Mouse (Mus musculus): ENCODE measurements around the gene Hnrnpa2b1. TPM values are rescaled to one million over a fixed set of nuclear protein-coding genes. Genes with fewer than 3 reads are reported as not detected.
A peak's percentile ranks its signal among the peaks of the same experiment; 100 is the strongest.

The Hnrnpa2b1 gene
- 791 and 971 TPM in 2 replicates for polyA plus RNA-seq (2014; fragmentation: Nextera tagmentation; extraction: Ambion mirVana)

DNA sequence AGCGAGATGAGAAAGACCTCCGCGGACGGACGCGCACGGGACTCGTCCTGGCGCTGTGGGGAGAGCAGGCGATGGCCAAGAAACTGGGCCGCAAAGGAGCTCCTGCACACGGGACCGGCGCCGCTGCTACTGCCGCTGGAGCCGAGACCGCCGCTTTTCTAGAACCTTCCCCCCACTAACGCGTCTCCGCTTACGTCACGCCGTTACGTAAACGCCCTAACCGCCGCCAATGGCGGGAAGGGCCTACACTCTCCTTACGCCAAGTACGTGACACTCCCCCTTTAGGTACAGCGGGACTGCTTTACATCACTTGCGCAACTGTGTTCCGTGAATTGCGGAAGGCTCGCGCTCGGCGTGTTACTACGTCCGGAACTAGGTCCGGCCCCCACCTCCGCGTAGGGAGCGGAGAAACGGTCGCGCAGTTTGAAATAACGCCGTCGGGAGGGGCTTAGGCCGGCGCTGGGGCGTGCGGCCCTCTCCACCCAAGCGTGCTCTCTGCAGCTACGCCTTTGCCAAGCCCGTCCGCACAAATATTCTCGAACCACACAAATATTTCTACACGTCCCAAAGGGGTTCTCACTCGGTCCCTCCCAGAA is at the start of gene Hnrnpa2b1:
Gene Hnrnpa2b1, minus strand, starts transcription at position 180 of the 596 bp plus-strand sequence.
- H3K36me3 ChIP-seq (ENCODE audit: control insufficient read depth, insufficient read depth, low read length), result peaks cover 24% of the 10 kb centered on the region
- peak within 1 kb of the TSS; percentile 100 for H3K27ac ChIP-seq (ENCODE audit: low read depth, low read length)
- H3K4me2 ChIP-seq (ENCODE audit: low read depth, low read length), result peak within 1 kb of the TSS; percentile 62
- peak; percentile 92 for ATAC-seq (ENCODE audit: low read depth)
- H3K4me1 ChIP-seq (ENCODE audit: control insufficient read depth, insufficient read depth, low read length), result peaks cover 31% of the 10 kb centered on the region
- H3K9me3 ChIP-seq (ENCODE audit: control insufficient read depth, low read length), result no peaks in the 10 kb centered on the region
- H3K9ac ChIP-seq (replicated peaks; ENCODE audit: low read depth, low read length), result peak within 1 kb of the TSS; percentile 100
- H3K27me3 ChIP-seq (ENCODE audit: control insufficient read depth, insufficient read depth, low read length), result no peaks in the 10 kb centered on the region; the same call in 1 of the 2 replicates
- WGBS, result under 1% methylated on average over 63 of the region's 63 CpGs
- peak within 1 kb of the TSS; percentile 100 for H3K4me3 ChIP-seq (ENCODE audit: low read depth, low read length)

- Histone ChIP-seq H3K4me3 (ENCODE audit: low read depth, low read length) (no peak overlapping the region), H3K9me3 (ENCODE audit: control insufficient read depth, low read length) (no peaks in the 10 kb centered on the region), H3K27me3 (ENCODE audit: control insufficient read depth, insufficient read depth, low read length) (no peaks in the 10 kb centered on the region), H3K9ac (replicated peaks; ENCODE audit: low read depth, low read length) (no peak overlapping the region), H3K27ac (ENCODE audit: low read depth, low read length) (no peak overlapping the region), H3K36me3 (ENCODE audit: control insufficient read depth, insufficient read depth, low read length) (no peaks in the 10 kb centered on the region), H3K4me1 (ENCODE audit: control insufficient read depth, insufficient read depth, low read length) (no peaks in the 10 kb centered on the region), H3K4me2 (ENCODE audit: low read depth, low read length) (no peak overlapping the region)
- WGBS, result 90% methylated on average over 7 of the region's 7 CpGs
- ATAC-seq (ENCODE audit: low read depth), result no peak
Measured at GRCm38 (mm10) chr6:51514860-51515259, 45.2 kb upstream of the Hnrnpa2b1 start.

DNA sequence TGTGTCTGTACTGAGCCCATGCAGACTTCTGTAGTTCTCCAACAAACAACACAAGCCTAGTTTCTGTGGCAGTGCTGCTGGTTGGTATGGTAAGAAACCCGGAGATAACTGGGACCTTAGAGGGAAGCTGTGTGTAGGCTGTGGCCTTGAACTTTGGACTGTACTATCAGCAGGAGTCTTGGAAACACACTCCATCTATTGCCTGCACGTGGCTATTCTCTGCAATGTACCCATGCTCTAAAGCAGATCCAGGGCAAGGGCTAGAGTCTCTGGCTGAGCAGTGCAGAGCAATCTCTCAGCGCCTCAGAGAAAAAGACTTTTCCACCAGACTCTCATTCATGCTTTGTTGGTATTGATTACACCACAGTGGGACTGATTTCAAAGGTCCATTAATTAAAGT is 44.1 kb upstream of the Hnrnpa2b1 start:
- no peak for ATAC-seq (ENCODE audit: low read depth)
- H3K27ac ChIP-seq (ENCODE audit: low read depth, low read length), result no peak overlapping the region
- no peaks in the 10 kb centered on the region for H3K27me3 ChIP-seq (ENCODE audit: control insufficient read depth, insufficient read depth, low read length)
- no peaks in the 10 kb centered on the region for H3K4me1 ChIP-seq (ENCODE audit: control insufficient read depth, insufficient read depth, low read length)
- H3K9me3 ChIP-seq (ENCODE audit: control insufficient read depth, low read length), result no peaks in the 10 kb centered on the region
- H3K4me3 ChIP-seq (ENCODE audit: low read depth, low read length), result no peak overlapping the region
- no peak overlapping the region for H3K4me2 ChIP-seq (ENCODE audit: low read depth, low read length)
- no peak overlapping the region for H3K9ac ChIP-seq (replicated peaks; ENCODE audit: low read depth, low read length)
- H3K36me3 ChIP-seq (ENCODE audit: control insufficient read depth, insufficient read depth, low read length), result no peaks in the 10 kb centered on the region
- WGBS, result 80% methylated on average over 3 of the region's 3 CpGs

DNA sequence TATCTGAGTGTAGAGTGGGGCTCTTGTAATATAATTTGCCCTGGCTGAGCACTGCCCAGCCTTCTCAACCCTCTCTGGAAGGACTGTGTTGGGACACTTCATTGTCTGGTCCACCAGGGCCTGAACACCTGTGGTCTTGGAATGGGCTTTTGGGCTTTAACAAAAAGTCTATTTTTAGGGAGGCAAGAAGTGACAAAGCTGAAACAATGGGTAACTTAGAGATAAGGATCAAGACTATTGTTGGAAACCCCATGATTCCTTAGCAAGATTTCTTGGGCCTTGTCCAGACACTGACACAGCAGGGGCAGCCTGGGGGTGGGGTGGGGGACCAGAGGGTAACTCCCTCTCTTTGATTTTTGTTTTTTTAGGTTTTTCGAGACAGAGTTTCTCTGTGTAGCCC is 41.3 kb upstream of the Hnrnpa2b1 start:
- no peak overlapping the region for H3K27ac ChIP-seq (ENCODE audit: low read depth, low read length)

DNA sequence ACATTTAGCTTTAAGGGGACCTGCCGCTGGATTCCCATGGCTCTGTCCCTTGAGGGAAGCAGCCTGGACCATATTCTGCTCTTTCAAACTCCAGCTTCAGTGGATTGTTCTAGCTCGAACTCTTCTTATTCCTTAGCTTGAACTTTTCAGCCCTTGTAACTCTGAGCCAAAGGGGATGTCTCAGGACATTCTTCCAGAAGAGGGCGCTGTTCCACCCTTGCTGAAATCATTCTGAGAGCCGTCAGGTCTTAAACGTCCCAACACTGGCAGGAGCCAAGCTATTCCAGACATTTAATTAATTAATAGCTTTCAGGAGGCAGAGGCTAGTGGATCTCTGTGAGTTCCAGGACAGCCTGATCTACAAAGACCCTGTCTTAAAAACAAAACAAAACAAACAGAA is 40.4 kb upstream of the Hnrnpa2b1 start:
- Histone ChIP-seq H3K36me3 (ENCODE audit: control insufficient read depth, insufficient read depth, low read length) (no peaks in the 10 kb centered on the region), H3K27ac (ENCODE audit: low read depth, low read length) (no peak overlapping the region), H3K9me3 (ENCODE audit: control insufficient read depth, low read length) (no peaks in the 10 kb centered on the region), H3K9ac (replicated peaks; ENCODE audit: low read depth, low read length) (no peak overlapping the region), H3K4me1 (ENCODE audit: control insufficient read depth, insufficient read depth, low read length) (no peaks in the 10 kb centered on the region), H3K27me3 (ENCODE audit: control insufficient read depth, insufficient read depth, low read length) (no peaks in the 10 kb centered on the region), H3K4me3 (ENCODE audit: low read depth, low read length) (no peak overlapping the region), H3K4me2 (ENCODE audit: low read depth, low read length) (no peak overlapping the region)
- 29% methylated on average over 5 of the region's 5 CpGs for WGBS
- no peak for ATAC-seq (ENCODE audit: low read depth)

More for the DNA sequence above, 41.3 kb upstream of the Hnrnpa2b1 start:
- Histone ChIP-seq H3K4me1 (ENCODE audit: control insufficient read depth, insufficient read depth, low read length) (no peaks in the 10 kb centered on the region), H3K36me3 (ENCODE audit: control insufficient read depth, insufficient read depth, low read length) (no peaks in the 10 kb centered on the region), H3K9me3 (ENCODE audit: control insufficient read depth, low read length) (no peaks in the 10 kb centered on the region), H3K4me3 (ENCODE audit: low read depth, low read length) (no peak overlapping the region), H3K4me2 (ENCODE audit: low read depth, low read length) (no peak overlapping the region), H3K27me3 (ENCODE audit: control insufficient read depth, insufficient read depth, low read length) (no peaks in the 10 kb centered on the region), H3K9ac (replicated peaks; ENCODE audit: low read depth, low read length) (no peak overlapping the region)
- ATAC-seq (ENCODE audit: low read depth), result no peak
- 65% methylated on average over 1 of the region's 1 CpGs for WGBS

- H3K4me3 ChIP-seq (ENCODE audit: low read depth, low read length), result peak overlapping the region; percentile 28
- WGBS, result 31% methylated on average over 18 of the region's 18 CpGs
- H3K27me3 ChIP-seq (ENCODE audit: control insufficient read depth, insufficient read depth, low read length), result no peaks in the 10 kb centered on the region
- peak; percentile 60; the same call in 1 of the 2 replicates for ATAC-seq (ENCODE audit: low read depth)
- H3K9me3 ChIP-seq (ENCODE audit: control insufficient read depth, low read length), result no peaks in the 10 kb centered on the region
- H3K4me2 ChIP-seq (ENCODE audit: low read depth, low read length), result peak overlapping the region; percentile 50
- H3K9ac ChIP-seq (replicated peaks; ENCODE audit: low read depth, low read length), result peak overlapping the region; percentile 46
- H3K4me1 ChIP-seq (ENCODE audit: control insufficient read depth, insufficient read depth, low read length), result no peaks in the 10 kb centered on the region
- no peaks in the 10 kb centered on the region for H3K36me3 ChIP-seq (ENCODE audit: control insufficient read depth, insufficient read depth, low read length)
- H3K27ac ChIP-seq (ENCODE audit: low read depth, low read length), result peak overlapping the region; percentile 62
Measured at GRCm38 (mm10) chr6:51508750-51509648, 39.3 kb upstream of the Hnrnpa2b1 start.

DNA sequence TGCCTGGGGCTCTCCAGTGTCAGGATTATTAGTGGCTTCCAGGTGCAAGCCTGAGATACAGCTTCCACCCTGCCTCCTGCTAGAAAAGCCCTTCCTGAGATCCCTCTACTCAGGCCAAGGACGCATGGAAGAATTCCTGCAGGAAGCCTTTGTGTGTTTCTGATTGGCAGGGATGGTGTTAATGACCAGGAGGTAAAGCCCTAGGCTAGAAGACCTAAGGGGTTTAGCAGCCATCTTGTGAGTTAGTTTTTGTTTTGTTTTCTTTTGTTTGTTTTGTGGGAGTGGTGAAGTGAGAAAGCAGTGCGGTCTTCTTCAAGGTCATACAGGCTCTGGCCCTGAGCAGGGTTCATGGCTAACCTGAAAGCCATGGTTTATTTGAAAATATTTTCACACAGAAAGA is 37.9 kb upstream of the Hnrnpa2b1 start:
- Histone ChIP-seq H3K9me3 (ENCODE audit: control insufficient read depth, low read length) (no peaks in the 10 kb centered on the region), H3K4me3 (ENCODE audit: low read depth, low read length) (no peak overlapping the region), H3K27me3 (ENCODE audit: control insufficient read depth, insufficient read depth, low read length) (no peaks in the 10 kb centered on the region), H3K36me3 (ENCODE audit: control insufficient read depth, insufficient read depth, low read length) (no peaks in the 10 kb centered on the region), H3K4me2 (ENCODE audit: low read depth, low read length) (no peak overlapping the region), H3K27ac (ENCODE audit: low read depth, low read length) (no peak overlapping the region), H3K4me1 (ENCODE audit: control insufficient read depth, insufficient read depth, low read length) (no peaks in the 10 kb centered on the region), H3K9ac (replicated peaks; ENCODE audit: low read depth, low read length) (no peak overlapping the region)
- no peak for ATAC-seq (ENCODE audit: low read depth)
- WGBS, result 73% methylated on average over 2 of the region's 2 CpGs

DNA sequence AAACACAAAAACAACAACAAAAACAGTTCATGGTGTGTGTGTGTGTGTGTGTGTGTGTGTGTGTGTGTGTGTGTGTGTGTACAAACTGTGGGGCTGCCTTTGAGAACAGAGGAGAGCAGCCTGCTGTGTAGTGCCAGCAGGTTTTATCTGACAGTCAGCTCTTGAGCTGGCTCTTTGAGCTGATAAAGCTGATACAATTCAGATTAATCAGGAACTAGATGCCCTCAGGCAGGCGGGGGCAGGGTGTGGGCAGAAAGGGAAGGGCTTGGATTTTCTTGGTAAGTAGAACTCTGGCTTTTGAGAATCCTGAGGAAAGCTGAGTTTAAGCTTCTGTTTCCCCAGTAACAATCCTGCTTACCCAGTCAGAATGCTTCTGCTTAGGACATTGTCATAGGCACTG is 36.0 kb upstream of the Hnrnpa2b1 start:
- no peak overlapping the region for H3K27ac ChIP-seq (ENCODE audit: low read depth, low read length)
- no peak overlapping the region for H3K4me2 ChIP-seq (ENCODE audit: low read depth, low read length)
- no peak for ATAC-seq (ENCODE audit: low read depth)
- H3K27me3 ChIP-seq (ENCODE audit: control insufficient read depth, insufficient read depth, low read length), result no peaks in the 10 kb centered on the region
- H3K36me3 ChIP-seq (ENCODE audit: control insufficient read depth, insufficient read depth, low read length), result no peaks in the 10 kb centered on the region
- H3K4me1 ChIP-seq (ENCODE audit: control insufficient read depth, insufficient read depth, low read length), result no peaks in the 10 kb centered on the region
- no peaks in the 10 kb centered on the region for H3K9me3 ChIP-seq (ENCODE audit: control insufficient read depth, low read length)
- no peak overlapping the region for H3K4me3 ChIP-seq (ENCODE audit: low read depth, low read length)
- no peak overlapping the region for H3K9ac ChIP-seq (replicated peaks; ENCODE audit: low read depth, low read length)
- 79% methylated on average over 1 of the region's 1 CpGs for WGBS
